Mouse (Mus musculus) liver, embryonic 14.5 days (tissue): ENCODE measurements around the gene Apobec4. TPM values are rescaled to one million over a fixed set of nuclear protein-coding genes. Genes with fewer than 3 reads are reported as not detected.

Experiments used
- ATAC-seq: fragments of 200-750 bp; cut with Nextera tagmentation; 2 replicates; pipeline ENCODE4 v1.8.0; 2017; ENCODE audit warnings: moderate number of reproducible peaks, mild to moderate bottlenecking, moderate library complexity; ENCODE audit not compliant: insufficient read depth
- DNase-seq, 3 experiments: peaks; one replicate each; pipeline ENCODE4 v3.0.0-alpha.2; 2012 to 2013; ENCODE audit warnings: low read depth in 3 of 3, low spot score in 3 of 3
- H3K27ac ChIP-seq: fragments of 300-500 bp; sonication (generic); 2 replicates; pipeline ENCODE4 v1.5.1; 2014; ENCODE audit warnings: moderate library complexity, mild to moderate bottlenecking, control low read depth, inconsistent platforms
- H3K27me3 ChIP-seq: fragments of 300-500 bp; sonication (generic); 2 replicates; pipeline ENCODE4 v1.6.1; 2014; ENCODE audit warnings: mild to moderate bottlenecking, low read length, moderate library complexity; ENCODE audit not compliant: control insufficient read depth, insufficient read depth
- H3K36me3 ChIP-seq: fragments of 300-500 bp; sonication (generic); replicated peaks from 2 replicates; pipeline ENCODE4 v1.6.1; 2014; ENCODE audit warnings: low read depth; ENCODE audit not compliant: control insufficient read depth, insufficient read depth
- H3K4me1 ChIP-seq, 2 experiments: fragments of 200-500 bp in 1 of 2; fragments of 300-500 bp in 1 of 2; sonication (generic) in 1 of 2; replicated peaks; 2 replicates each; pipeline ENCODE4 v1.6.1; 2012 to 2014; ENCODE audit warnings: antibody characterized with exemption in 1 of 2, inconsistent platforms in 1 of 2, low read length in 1 of 2; ENCODE audit not compliant: control insufficient read depth in 2 of 2, insufficient read depth in 2 of 2
- H3K4me2 ChIP-seq: fragments of 300-500 bp; sonication (generic); 2 replicates; pipeline ENCODE4 v1.6.1; 2014; ENCODE audit warnings: low read depth, mild to moderate bottlenecking, control low read depth, moderate library complexity
- H3K4me3 ChIP-seq, 2 experiments: fragments of 200-500 bp in 1 of 2; fragments of 300-500 bp in 1 of 2; sonication (generic) in 1 of 2; 2 replicates each; pipeline ENCODE4 v1.5.1; 2012 to 2014; ENCODE audit warnings: low read depth in 2 of 2, low read length in 2 of 2, mild to moderate bottlenecking in 2 of 2, control low read depth in 1 of 2, inconsistent platforms in 1 of 2, moderate library complexity in 1 of 2; ENCODE audit not compliant: insufficient read depth in 1 of 2
- H3K9ac ChIP-seq: fragments of 300-500 bp; sonication (generic); replicated peaks from 2 replicates; pipeline ENCODE4 v1.6.1; 2014; ENCODE audit warnings: mild to moderate bottlenecking, control low read depth, moderate library complexity
- H3K9me3 ChIP-seq: fragments of 300-500 bp; sonication (generic); 2 replicates; pipeline ENCODE4 v1.6.1; 2016; ENCODE audit warnings: low read length, mixed read lengths; ENCODE audit not compliant: control insufficient read depth
- CTCF ChIP-seq: IDR thresholded peaks from 2 replicates; pipeline ENCODE4 v1.5.1; 2016; ENCODE audit warnings: antibody characterized with exemption, low read depth, control low read depth
- EP300 ChIP-seq: IDR thresholded peaks from 2 replicates; pipeline ENCODE4 v1.6.1; 2016; ENCODE audit warnings: antibody characterized with exemption, low read depth
- WGBS: fragments of 180-500 bp; shearing (Covaris S2); extraction: QIAGEN DNeasy Blood & Tissue Kit; methylation state at CpG from one replicate; pipeline ENCODE4 v1.1.7; 2014; ENCODE audit not compliant: insufficient replicate concordance; 5-methylcytosine and 5-hydroxymethylcytosine counted together
- polyA plus RNA-seq, 2 experiments: library from polyadenylated mRNA; depleted of rRNA in 1 of 2; stranded (reverse) in 1 of 2; unstranded in 1 of 2; fragments of >200 nt; fragmentation: Nextera tagmentation in 1 of 2; extraction: Ambion mirVana in 1 of 2; gene quantifications; 2 replicates each; pipeline versions ENCODE4 v1.2.1 to v1.2.3; 2012 to 2014

Gene Apobec4
- polyA plus RNA-seq, 2 experiments = not detected

- no peak overlapping the region for H3K4me3 ChIP-seq
- ATAC-seq (no peak), DNase-seq (no peak)
- WGBS = 63% methylated on average over 4 of the region's 4 CpGs
- no peaks in the 10 kb centered on the region for H3K27me3 ChIP-seq
- H3K36me3 ChIP-seq = no peaks in the 10 kb centered on the region
- H3K27ac ChIP-seq = no peak overlapping the region
- no peak for TF ChIP-seq EP300
- TF ChIP-seq CTCF = no peak
- no peaks in the 10 kb centered on the region for H3K9me3 ChIP-seq
- H3K4me1 ChIP-seq = no peaks in the 10 kb centered on the region
- H3K4me2 ChIP-seq = no peak overlapping the region
- H3K9ac ChIP-seq = no peak overlapping the region
Measured at GRCm38 (mm10) chr1:152711037-152711436, 39.3 kb upstream of the Apobec4 start.

- WGBS = 66% methylated on average over 4 of the region's 4 CpGs
- DNase-seq = no peak
- H3K9me3 ChIP-seq = no peaks in the 10 kb centered on the region
- no peak for ATAC-seq
- no peak overlapping the region for H3K27ac ChIP-seq
- H3K4me3 ChIP-seq = no peak overlapping the region
- H3K4me2 ChIP-seq = no peak overlapping the region
- no peaks in the 10 kb centered on the region for H3K36me3 ChIP-seq
- H3K27me3 ChIP-seq = no peaks in the 10 kb centered on the region
- TF ChIP-seq EP300 = no peak
- no peak for TF ChIP-seq CTCF
- H3K4me1 ChIP-seq = no peaks in the 10 kb centered on the region
- no peak overlapping the region for H3K9ac ChIP-seq
Measured at GRCm38 (mm10) chr1:152713924-152714323, 36.4 kb upstream of the Apobec4 start.

- H3K27ac ChIP-seq = no peak overlapping the region
- no peak overlapping the region for H3K4me2 ChIP-seq
- ATAC-seq = no peak
- no peak overlapping the region for H3K4me3 ChIP-seq
- 75% methylated on average over 3 of the region's 3 CpGs for WGBS
- no peaks in the 10 kb centered on the region for H3K9me3 ChIP-seq
- no peaks in the 10 kb centered on the region for H3K36me3 ChIP-seq
- no peaks in the 10 kb centered on the region for H3K27me3 ChIP-seq
- TF ChIP-seq CTCF (no peak), EP300 (no peak)
- DNase-seq = no peak
- H3K9ac ChIP-seq = no peak overlapping the region
- no peaks in the 10 kb centered on the region for H3K4me1 ChIP-seq
Measured at GRCm38 (mm10) chr1:152714405-152714804, 35.9 kb upstream of the Apobec4 start.

- no peak overlapping the region for H3K27ac ChIP-seq
- H3K9ac ChIP-seq = no peak overlapping the region
- 58% methylated on average over 1 of the region's 1 CpGs for WGBS
- no peak overlapping the region for H3K4me3 ChIP-seq
- H3K9me3 ChIP-seq = no peaks in the 10 kb centered on the region
- no peak overlapping the region for H3K4me2 ChIP-seq
- ATAC-seq (no peak), DNase-seq (no peak)
- no peaks in the 10 kb centered on the region for H3K36me3 ChIP-seq
- TF ChIP-seq CTCF = no peak
- no peak for TF ChIP-seq EP300
- H3K27me3 ChIP-seq = no peaks in the 10 kb centered on the region
- H3K4me1 ChIP-seq = peaks cover 0 to 3% of the 10 kb centered on the region in 2 experiments; a peak in 2 of 4 replicates
Measured at GRCm38 (mm10) chr1:152717329-152717728, 33.0 kb upstream of the Apobec4 start.

- TF ChIP-seq CTCF (no peak), EP300 (no peak)
- Histone ChIP-seq H3K9me3 (no peaks in the 10 kb centered on the region), H3K27ac (no peak overlapping the region), H3K27me3 (no peaks in the 10 kb centered on the region), H3K4me3 (no peak overlapping the region), H3K4me1 (peaks cover 0 to 3% of the 10 kb centered on the region in 2 experiments; a peak in 2 of 4 replicates), H3K36me3 (no peaks in the 10 kb centered on the region), H3K4me2 (no peak overlapping the region), H3K9ac (no peak overlapping the region)
- no peak for ATAC-seq
- WGBS = 33% methylated on average over 6 of the region's 6 CpGs
- no peak for DNase-seq
Measured at GRCm38 (mm10) chr1:152718200-152718599, 32.2 kb upstream of the Apobec4 start.
